Mouse (Mus musculus) ES-Bruce4 (cell line): ENCODE measurements around the gene Camta1. TPM values are rescaled to one million over a fixed set of nuclear protein-coding genes. Genes with fewer than 3 reads are reported as not detected.

ENCODE experiments used
- H3K27ac ChIP-seq: 2 replicates; pipeline ENCODE4 v1.5.1; 2012; ENCODE audit warnings: low read length, inconsistent platforms; ENCODE audit not compliant: insufficient read depth
- H3K27me3 ChIP-seq: 2 replicates; pipeline ENCODE4 v1.6.1; 2012; ENCODE audit warnings: mild to moderate bottlenecking, low read length, inconsistent platforms; ENCODE audit not compliant: control insufficient read depth, poor library complexity, insufficient read depth, severe bottlenecking
- H3K36me3 ChIP-seq: 2 replicates; pipeline ENCODE4 v1.6.1; 2012; ENCODE audit warnings: inconsistent platforms, mild to moderate bottlenecking, low read length, moderate library complexity; ENCODE audit not compliant: control insufficient read depth, poor library complexity, insufficient read depth, severe bottlenecking
- H3K4me1 ChIP-seq: one replicate; pipeline ENCODE4 v1.8.1; 2011; ENCODE audit warnings: low read length; ENCODE audit not compliant: control insufficient read depth, insufficient read depth
- H3K4me3 ChIP-seq: 2 replicates; pipeline ENCODE4 v1.5.1; 2011; ENCODE audit warnings: low read depth, mild to moderate bottlenecking, low read length
- H3K9ac ChIP-seq: 2 replicates; pipeline ENCODE4 v1.6.1; 2012; ENCODE audit warnings: low read depth, mild to moderate bottlenecking, inconsistent platforms; ENCODE audit not compliant: poor library complexity, severe bottlenecking
- H3K9me3 ChIP-seq: replicated peaks from 2 replicates; pipeline ENCODE4 v1.6.1; 2012; ENCODE audit warnings: mild to moderate bottlenecking, low read length, inconsistent platforms; ENCODE audit not compliant: control insufficient read depth, poor library complexity, insufficient read depth, severe bottlenecking
- CTCF ChIP-seq: IDR thresholded peaks from one replicate; pipeline ENCODE4 v1.8.1; 2011; ENCODE audit warnings: low read depth, low read length
- EP300 ChIP-seq: IDR thresholded peaks from 2 replicates; pipeline ENCODE4 v1.6.1; 2011; ENCODE audit warnings: low read depth, low read length; ENCODE audit not compliant: insufficient read depth
- POLR2A ChIP-seq: IDR thresholded peaks from one replicate; pipeline ENCODE4 v1.8.1; 2011; ENCODE audit warnings: low read length; ENCODE audit not compliant: insufficient read depth
- polyA plus RNA-seq: library from polyadenylated mRNA; stranded (reverse); fragments of >200 nt; gene quantifications from 2 replicates; pipeline ENCODE4 v1.2.4, GENCODE M21; 2011; ENCODE audit warnings: low read depth; ENCODE audit not compliant: missing spikeins, insufficient read depth, insufficient read length

The Camta1 gene
- polyA plus RNA-seq, 1 experiment = 85.3 TPM

GRCm38 (mm10) chr4:151759095-151759494, 102.6 kb downstream of the Camta1 start:
- Histone ChIP-seq H3K27ac (no peak overlapping the region), H3K4me1 (no peaks in the 10 kb centered on the region), H3K9ac (no peak overlapping the region), H3K4me3 (no peak overlapping the region), H3K27me3 (no peaks in the 10 kb centered on the region), H3K9me3 (no peaks in the 10 kb centered on the region), H3K36me3 (no peaks in the 10 kb centered on the region)
- no peak for TF ChIP-seq POLR2A
- TF ChIP-seq CTCF = no peak
- no peak for TF ChIP-seq EP300

GRCm38 (mm10) chr4:151758337-151758736, 103.3 kb downstream of the Camta1 start:
- TF ChIP-seq CTCF = peak; percentile 55
- TF ChIP-seq EP300 = no peak

DNA sequence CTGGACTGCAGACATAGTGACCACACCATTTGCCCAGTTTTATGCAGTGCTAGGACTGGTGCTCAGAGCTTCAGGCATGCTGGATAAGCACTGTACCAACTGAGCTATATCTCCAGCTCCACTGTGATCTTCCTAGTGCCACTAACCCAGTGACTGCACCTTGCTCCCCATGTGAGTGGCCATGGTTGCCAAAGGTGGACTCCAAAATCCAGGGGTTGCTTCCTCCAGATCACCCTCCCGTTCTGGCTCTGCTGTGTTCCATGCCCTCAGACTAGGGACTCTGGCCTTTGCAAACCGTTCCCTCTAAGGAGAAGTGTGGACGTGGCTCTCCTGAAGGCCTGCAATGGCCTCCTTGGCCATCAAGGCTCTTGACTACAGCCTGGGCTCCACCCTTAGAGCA, 104.4 kb downstream of the Camta1 start:
- Histone ChIP-seq H3K27ac (no peak overlapping the region), H3K9me3 (no peaks in the 10 kb centered on the region), H3K4me3 (no peak overlapping the region), H3K27me3 (no peaks in the 10 kb centered on the region), H3K36me3 (no peaks in the 10 kb centered on the region), H3K4me1 (no peaks in the 10 kb centered on the region), H3K9ac (no peak overlapping the region)
- TF ChIP-seq POLR2A = no peak
- TF ChIP-seq CTCF = no peak
- TF ChIP-seq EP300 = no peak

More at GRCm38 (mm10) chr4:151758337-151758736, 103.3 kb downstream of the Camta1 start:
- no peaks in the 10 kb centered on the region for H3K27me3 ChIP-seq
- no peak overlapping the region for H3K9ac ChIP-seq
- no peaks in the 10 kb centered on the region for H3K4me1 ChIP-seq
- H3K4me3 ChIP-seq = no peak overlapping the region
- H3K9me3 ChIP-seq = no peaks in the 10 kb centered on the region
- no peak overlapping the region for H3K27ac ChIP-seq
- no peaks in the 10 kb centered on the region for H3K36me3 ChIP-seq

DNA sequence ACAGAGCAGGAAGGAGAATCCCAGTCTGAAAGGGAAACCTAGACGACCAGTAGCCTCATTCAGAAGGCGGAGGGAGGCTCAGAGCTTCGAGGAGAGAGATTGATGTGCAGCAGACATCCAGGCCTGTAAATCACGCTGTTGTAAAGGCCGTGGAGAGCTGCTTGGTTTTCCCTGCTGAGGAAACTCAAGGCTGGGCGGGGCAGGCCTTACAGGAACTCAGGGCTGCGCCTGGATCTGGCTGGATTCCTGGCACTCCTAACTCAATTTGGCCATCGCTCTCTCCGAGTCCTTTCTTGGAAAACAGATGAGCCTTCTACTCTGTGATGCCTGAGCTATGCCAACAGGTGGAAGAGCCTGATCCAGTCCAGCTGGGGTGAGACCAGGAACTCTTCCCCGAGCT, 105.3 kb downstream of the Camta1 start:
- H3K27ac ChIP-seq = no peak overlapping the region
- no peaks in the 10 kb centered on the region for H3K4me1 ChIP-seq
- H3K9ac ChIP-seq = no peak overlapping the region
- no peak overlapping the region for H3K4me3 ChIP-seq
- no peaks in the 10 kb centered on the region for H3K9me3 ChIP-seq
- no peaks in the 10 kb centered on the region for H3K36me3 ChIP-seq
- TF ChIP-seq EP300 (no peak), POLR2A (no peak), CTCF (no peak)
- no peaks in the 10 kb centered on the region for H3K27me3 ChIP-seq

DNA sequence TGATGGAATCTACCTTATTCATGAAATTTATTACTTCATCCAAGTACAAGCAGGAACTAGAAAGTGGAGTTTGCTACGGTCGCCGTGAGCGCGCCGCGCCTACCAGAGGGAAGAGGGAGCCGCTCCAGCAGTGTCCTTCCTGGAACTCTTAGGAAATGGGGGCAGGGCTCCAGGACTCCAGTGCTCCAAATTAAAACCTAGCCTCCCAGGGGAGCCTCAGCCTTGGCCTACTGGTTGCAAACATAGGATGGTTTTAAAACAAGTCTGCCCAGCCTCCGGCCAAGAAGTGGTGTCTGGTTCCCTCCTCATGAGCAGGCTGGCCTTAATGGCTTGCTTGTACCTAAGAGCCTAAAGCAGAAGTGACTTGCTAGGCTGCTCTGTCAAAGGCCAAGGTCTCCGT, 108.4 kb downstream of the Camta1 start:
- H3K9ac ChIP-seq = no peak overlapping the region
- no peaks in the 10 kb centered on the region for H3K9me3 ChIP-seq
- H3K27ac ChIP-seq = no peak overlapping the region
- H3K27me3 ChIP-seq = no peaks in the 10 kb centered on the region
- no peaks in the 10 kb centered on the region for H3K36me3 ChIP-seq
- H3K4me3 ChIP-seq = no peak overlapping the region
- TF ChIP-seq CTCF = no peak
- no peak for TF ChIP-seq EP300
- no peaks in the 10 kb centered on the region for H3K4me1 ChIP-seq

DNA sequence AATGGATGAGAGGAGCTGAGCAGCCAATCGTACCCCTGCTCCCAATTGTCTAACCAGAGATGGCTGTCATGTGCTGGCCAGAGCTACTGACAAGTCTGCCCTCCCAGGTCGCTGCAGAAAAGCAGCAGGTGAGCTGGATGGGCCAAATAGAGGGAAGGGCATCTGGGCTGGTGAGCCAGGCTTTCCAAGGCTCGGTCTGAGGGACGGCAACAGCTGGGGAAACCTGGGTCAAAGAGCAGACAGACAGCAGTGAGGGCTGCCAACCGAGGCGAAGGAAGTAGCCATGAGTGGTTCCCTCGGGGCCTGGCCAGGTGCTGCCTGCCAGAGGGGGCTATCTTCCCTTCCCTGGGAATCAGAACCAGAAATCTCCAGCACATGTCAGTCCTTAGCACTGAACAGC, 109.1 kb downstream of the Camta1 start:
- no peaks in the 10 kb centered on the region for H3K27me3 ChIP-seq
- H3K9me3 ChIP-seq = no peaks in the 10 kb centered on the region
- no peaks in the 10 kb centered on the region for H3K4me1 ChIP-seq
- TF ChIP-seq EP300 (no peak), POLR2A (no peak)
- no peak overlapping the region for H3K4me3 ChIP-seq
- no peak overlapping the region for H3K9ac ChIP-seq
- no peaks in the 10 kb centered on the region for H3K36me3 ChIP-seq
- H3K27ac ChIP-seq = no peak overlapping the region
